Mouse (Mus musculus) lung, postnatal 0 days (tissue): ENCODE data around the gene Wdr18.

ENCODE experiments used
- CTCF ChIP-seq: IDR thresholded peaks from 2 replicates; pipeline ENCODE4 v1.5.1; 2016; ENCODE audit warnings: antibody characterized with exemption, mild to moderate bottlenecking
- EP300 ChIP-seq: IDR thresholded peaks from 2 replicates; pipeline ENCODE4 v1.6.1; 2016; ENCODE audit warnings: antibody characterized with exemption, mild to moderate bottlenecking, control low read depth

GRCm38 (mm10) chr10:79928030-79928694, 31.8 kb upstream of the Wdr18 start:
- TF ChIP-seq CTCF (no peak), EP300 (no peak)
